Mouse (Mus musculus) liver, embryonic 14.5 days (tissue): ENCODE results near the gene AC134908.4.

Experiments
- CTCF ChIP-seq: IDR thresholded peaks from 2 replicates; pipeline ENCODE4 v1.5.1; 2016; ENCODE audit warnings: antibody characterized with exemption, low read depth, control low read depth
- EP300 ChIP-seq: IDR thresholded peaks from 2 replicates; pipeline ENCODE4 v1.6.1; 2016; ENCODE audit warnings: antibody characterized with exemption, low read depth

DNA sequence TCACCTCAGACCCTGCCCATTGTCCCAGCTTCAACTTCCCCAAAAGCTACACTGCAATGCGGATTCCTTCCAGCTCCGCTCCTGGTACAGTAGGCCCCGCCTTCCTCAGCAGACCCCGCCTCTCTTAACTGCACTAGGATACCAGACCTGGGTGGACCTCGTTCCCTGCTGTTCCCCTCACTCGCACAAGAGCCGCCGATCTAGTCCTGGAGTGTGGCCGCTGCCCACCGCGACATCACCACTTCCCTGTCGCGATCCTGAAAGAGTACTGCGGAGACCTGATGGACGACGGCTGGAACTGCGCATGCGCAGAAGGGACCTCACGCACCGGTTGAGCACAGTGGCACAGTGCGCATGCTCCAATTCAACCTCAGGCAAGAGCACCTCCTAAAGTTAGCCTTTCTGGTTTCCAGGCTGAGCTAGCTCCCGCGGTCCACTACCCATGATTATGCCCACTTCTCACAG, 10.1 kb downstream of the AC134908.4 start, which contains the start of gene Haghl:
- TF ChIP-seq EP300 (no peak), CTCF (no peak)
